Mouse (Mus musculus) small intestine, adult 2 months (tissue): ENCODE results near the gene Pif1.

ENCODE experiments used
- CTCF ChIP-seq: fragments of 200-500 bp; IDR thresholded peaks from 2 replicates; pipeline ENCODE4 v1.5.1; 2012; ENCODE audit warnings: low read depth, mild to moderate bottlenecking, control low read depth, inconsistent platforms, low read length, moderate library complexity, mixed read lengths; ENCODE audit not compliant: insufficient replicate concordance, insufficient read length; ENCODE audit errors: extremely low read depth
- POLR2A ChIP-seq: fragments of 200-500 bp; IDR thresholded peaks from 2 replicates; pipeline ENCODE4 v1.6.1; 2012; ENCODE audit warnings: low read depth, mild to moderate bottlenecking, control low read depth, inconsistent platforms, low read length, moderate library complexity

DNA sequence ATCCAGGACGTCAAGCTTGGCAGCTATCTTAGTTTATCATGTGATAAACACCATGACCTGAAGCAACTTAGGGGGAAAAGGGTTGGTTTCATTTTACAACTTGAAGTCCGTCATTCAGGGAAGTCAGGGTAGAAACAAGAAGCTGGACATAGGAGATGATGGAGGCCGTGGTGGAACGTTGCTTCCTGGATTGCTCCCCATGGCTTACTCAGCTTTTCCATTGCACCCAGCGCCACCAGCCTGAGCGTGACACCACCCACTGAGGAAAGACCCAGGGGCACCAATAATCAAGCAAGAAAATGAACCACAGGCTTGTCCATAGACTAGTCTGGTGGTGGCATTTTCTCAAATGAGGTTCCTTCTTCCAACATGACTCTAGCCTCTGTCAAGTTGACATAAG lies 18.2 kb upstream of the Pif1 start:
- TF ChIP-seq CTCF: no peak
- TF ChIP-seq POLR2A: no peak
